Mouse (Mus musculus) thymus, postnatal 10 days (tissue): ENCODE data around the gene Ackr4.

ENCODE experiments used
- DNase-seq, 2 experiments: peaks; one replicate each; pipeline ENCODE4 v3.0.0; 2021; ENCODE audit warnings: low spot score in 2 of 2

Ackr4 gene

DNA sequence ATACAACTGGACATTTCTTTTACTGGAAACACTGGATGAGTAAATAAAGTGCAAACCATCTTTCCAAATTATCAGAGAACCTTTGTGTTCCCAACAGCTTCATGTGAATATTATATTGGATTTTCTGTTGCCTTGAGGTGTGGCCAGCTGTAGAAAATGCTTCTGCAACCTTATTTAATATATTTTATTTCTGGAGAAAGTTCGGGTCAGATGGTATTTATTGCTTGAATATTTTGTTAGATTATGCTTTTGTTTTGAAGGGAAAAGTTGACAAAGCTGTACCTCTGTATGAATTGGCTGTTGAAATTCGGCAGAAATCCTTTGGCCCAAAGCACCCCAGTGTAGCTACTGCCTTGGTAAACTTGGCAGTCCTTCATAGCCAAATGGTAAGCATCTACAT is 86.4 kb downstream of the Ackr4 start, which contains the start of gene Gm28305:
TSS of gene Gm28305 (plus strand) at position 301 of the 400 bp plus-strand sequence.
- DNase-seq, result no peak

DNA sequence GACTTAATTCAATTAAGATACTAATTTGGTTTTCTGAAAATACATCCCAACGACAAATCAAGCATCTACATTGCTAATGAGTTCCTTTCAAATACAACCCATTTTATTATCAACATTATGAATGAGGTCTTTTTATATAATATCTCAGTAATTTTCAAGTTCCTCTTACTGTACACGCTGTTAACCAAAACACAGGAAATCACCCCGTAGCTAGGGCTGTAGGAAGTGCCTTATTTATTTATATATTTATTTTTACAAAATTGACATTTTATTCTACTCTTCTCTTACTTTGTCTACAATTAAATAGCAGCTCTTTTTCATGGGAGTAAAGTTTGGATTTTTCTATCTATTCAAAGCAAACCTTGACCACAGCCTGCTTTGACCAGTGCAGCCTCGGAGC is 87.0 kb downstream of the Ackr4 start:
- no peak for DNase-seq

DNA sequence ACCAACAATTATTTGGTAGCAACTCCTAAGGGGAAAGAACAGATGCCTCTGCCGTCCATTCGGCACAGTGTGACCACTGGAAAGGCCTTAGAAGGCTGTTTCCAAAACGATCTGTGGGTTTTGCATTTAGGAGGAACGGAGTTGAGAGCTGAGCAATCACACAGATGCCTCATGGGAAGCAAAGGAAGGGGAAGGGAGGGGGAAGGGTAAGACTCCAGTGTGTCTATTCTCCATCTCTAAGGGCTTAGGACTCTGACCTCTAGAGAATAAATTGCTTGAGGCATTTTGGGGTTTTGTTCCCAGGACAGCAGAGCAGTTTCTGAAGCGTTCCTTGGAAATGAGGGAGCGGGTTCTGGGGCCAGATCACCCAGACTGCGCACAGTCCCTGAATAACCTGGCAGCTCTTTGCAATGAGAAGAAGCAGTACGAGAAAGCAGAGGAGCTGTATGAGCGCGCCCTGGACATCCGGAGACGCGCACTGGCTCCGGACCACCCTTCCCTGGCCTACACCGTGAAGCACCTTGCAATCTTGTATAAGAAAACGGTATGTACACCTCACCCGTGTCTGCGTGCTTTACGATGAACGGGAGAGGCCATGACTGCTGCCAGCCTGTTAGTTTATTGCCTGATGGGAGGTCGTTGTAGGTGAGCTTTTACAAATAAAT is 87.6 kb downstream of the Ackr4 start:
- DNase-seq, result no peak

- DNase-seq, result no peak
Observed at GRCm38 (mm10) chr9:104038266-104038665, 88.5 kb downstream of the Ackr4 start.

DNA sequence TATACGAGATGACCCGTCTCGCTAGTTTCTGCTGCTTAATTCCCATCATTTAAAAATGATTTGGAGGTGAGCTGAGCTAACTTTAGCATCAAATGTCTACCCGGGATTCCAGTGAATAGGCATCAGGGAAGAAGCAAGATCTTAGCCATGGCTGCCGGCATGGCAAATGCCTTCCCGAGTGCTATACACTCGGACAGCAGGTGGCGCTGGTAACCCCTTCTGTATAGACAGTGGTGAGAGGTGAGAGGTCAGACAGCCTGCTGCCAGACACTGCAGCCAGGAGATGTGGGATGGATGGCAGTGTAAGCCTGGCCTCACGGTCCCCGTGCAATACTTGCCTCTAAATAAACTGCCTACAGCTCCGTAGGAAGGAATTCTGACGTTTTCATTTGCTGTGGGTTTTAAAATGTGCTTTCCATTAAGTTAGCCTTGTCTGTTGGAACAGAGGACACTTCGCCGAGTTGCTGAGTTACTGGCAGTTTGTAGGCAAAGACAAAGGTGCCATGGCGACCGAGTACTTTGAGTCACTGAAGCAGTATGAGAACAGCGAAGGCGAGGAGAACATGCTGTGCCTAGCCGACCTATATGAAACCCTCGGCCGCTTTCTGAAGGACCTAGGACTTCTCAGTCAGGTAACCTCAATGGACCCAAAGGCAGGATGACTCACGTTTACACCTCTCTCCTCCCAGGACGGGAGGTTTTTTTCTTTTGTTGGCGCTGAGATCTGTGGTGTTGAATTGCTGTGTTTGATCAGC is 91.3 kb downstream of the Ackr4 start:
- DNase-seq, result peak; percentile 42 to 73

GRCm38 (mm10) chr9:104034718-104035117 is 92.0 kb downstream of the Ackr4 start:
- no peak for DNase-seq

DNA sequence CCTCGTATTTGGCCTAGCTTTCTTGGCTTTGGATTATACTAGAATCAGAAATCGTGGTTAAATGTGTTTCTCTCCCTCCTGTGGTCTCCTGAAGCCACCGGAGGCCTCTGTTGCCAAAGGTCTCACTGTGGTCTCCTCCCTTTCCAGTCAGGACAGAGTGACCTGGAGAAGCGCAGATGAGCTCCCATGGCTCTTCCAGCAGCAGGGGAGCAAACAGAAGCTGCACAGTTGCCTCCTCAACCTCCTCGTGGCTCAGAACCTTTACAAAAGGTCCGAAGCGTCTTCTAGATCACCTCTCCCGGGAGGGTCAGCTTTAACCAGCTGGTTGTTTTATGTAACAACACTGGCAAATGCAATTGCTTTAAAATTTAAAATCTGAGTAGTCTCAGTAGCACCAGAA is 92.5 kb downstream of the Ackr4 start:
- DNase-seq, result no peak
